Mouse (Mus musculus) kidney, embryonic 16.5 days (tissue): Measurements from ENCODE around the gene F10. TPM values are rescaled to one million over a fixed set of nuclear protein-coding genes. Genes with fewer than 3 reads are reported as not detected.

Source experiments
- ATAC-seq: fragments of 200-750 bp; cut with Nextera tagmentation; 2 replicates; pipeline ENCODE4 v1.8.0; 2017; ENCODE audit warnings: moderate TSS enrichment; ENCODE audit not compliant: low FRiP score, low TSS enrichment
- H3K27ac ChIP-seq: fragments of 300-500 bp; sonication (generic); 2 replicates; pipeline ENCODE4 v1.5.1; 2014; ENCODE audit warnings: low read length
- H3K27me3 ChIP-seq: fragments of 300-500 bp; sonication (generic); 2 replicates; pipeline ENCODE4 v1.6.1; 2014; ENCODE audit warnings: low read length, control low read depth, mixed read lengths; ENCODE audit not compliant: insufficient read depth
- H3K36me3 ChIP-seq: fragments of 300-500 bp; sonication (generic); 2 replicates; pipeline ENCODE4 v1.6.1; 2014; ENCODE audit warnings: low read length, control low read depth, mixed read lengths; ENCODE audit not compliant: insufficient read depth
- H3K4me1 ChIP-seq: fragments of 300-500 bp; sonication (generic); 2 replicates; pipeline ENCODE4 v1.6.1; 2014; ENCODE audit warnings: low read length, control low read depth, mixed read lengths; ENCODE audit not compliant: insufficient read depth
- H3K4me2 ChIP-seq: fragments of 300-500 bp; sonication (generic); replicated peaks from 2 replicates; pipeline ENCODE4 v1.6.1; 2014; ENCODE audit warnings: low read depth, low read length
- H3K4me3 ChIP-seq: fragments of 300-500 bp; sonication (generic); 2 replicates; pipeline ENCODE4 v1.5.1; 2014; ENCODE audit warnings: mild to moderate bottlenecking, low read length
- H3K9ac ChIP-seq: fragments of 300-500 bp; sonication (generic); replicated peaks from 2 replicates; pipeline ENCODE4 v1.6.1; 2014; ENCODE audit warnings: low read length
- H3K9me3 ChIP-seq: fragments of 300-500 bp; sonication (generic); 2 replicates; pipeline ENCODE4 v1.6.1; 2016; ENCODE audit warnings: low read length, control low read depth
- WGBS: fragments of 180-500 bp; shearing (Covaris S2); extraction: QIAGEN DNeasy Blood & Tissue Kit; methylation state at CpG from one replicate; pipeline ENCODE4 v1.1.7; 2014; 5-methylcytosine and 5-hydroxymethylcytosine counted together
- polyA plus RNA-seq: library from polyadenylated mRNA; unstranded; fragments of >200 nt; fragmentation: Nextera tagmentation; extraction: Ambion mirVana; gene quantifications from 2 replicates; pipeline ENCODE4 v1.2.1, GENCODE M21; 2015

The F10 gene
- polyA plus RNA-seq = 3.9 and 4.0 TPM in 2 replicates

- Histone ChIP-seq H3K36me3 (no peaks in the 10 kb centered on the region), H3K9me3 (no peaks in the 10 kb centered on the region), H3K27ac (no peak within 1 kb of the TSS), H3K9ac (no peak within 1 kb of the TSS), H3K27me3 (no peaks in the 10 kb centered on the region), H3K4me3 (no peak within 1 kb of the TSS), H3K4me2 (no peak within 1 kb of the TSS), H3K4me1 (peaks cover 6% of the 10 kb centered on the region; the same call in 1 of the 2 replicates)
- no peak for ATAC-seq
- 67% methylated on average over 7 of the region's 7 CpGs for WGBS
Observed at GRCm38 (mm10) chr8:13037015-13037414, at the start of gene F10. F10 (plus strand) TSS chr8:13037308.

- no peak for ATAC-seq
- 83% methylated on average over 8 of the region's 8 CpGs for WGBS
- no peak overlapping the region for H3K27ac ChIP-seq
- no peaks in the 10 kb centered on the region for H3K9me3 ChIP-seq
- H3K9ac ChIP-seq = no peak overlapping the region
- H3K27me3 ChIP-seq = no peaks in the 10 kb centered on the region
- no peaks in the 10 kb centered on the region; the same call in 1 of the 2 replicates for H3K36me3 ChIP-seq
- no peak overlapping the region for H3K4me2 ChIP-seq
- no peaks in the 10 kb centered on the region for H3K4me1 ChIP-seq
- H3K4me3 ChIP-seq = no peak overlapping the region
Observed at GRCm38 (mm10) chr8:12987571-12987970, 49.5 kb upstream of the F10 start.

GRCm38 (mm10) chr8:12988722-12989430 lies 48.2 kb upstream of the F10 start:
- ATAC-seq = no peak

GRCm38 (mm10) chr8:12991411-12991810 lies 45.7 kb upstream of the F10 start:
- no peak overlapping the region for H3K27ac ChIP-seq
- H3K9ac ChIP-seq = no peak overlapping the region
- H3K4me3 ChIP-seq = no peak overlapping the region
- no peak for ATAC-seq
- no peaks in the 10 kb centered on the region for H3K36me3 ChIP-seq
- H3K27me3 ChIP-seq = no peaks in the 10 kb centered on the region
- H3K4me2 ChIP-seq = no peak overlapping the region
- 60% methylated on average over 10 of the region's 10 CpGs for WGBS
- no peaks in the 10 kb centered on the region for H3K9me3 ChIP-seq
- H3K4me1 ChIP-seq = peaks cover 7% of the 10 kb centered on the region

More at GRCm38 (mm10) chr8:12988722-12989430, 48.2 kb upstream of the F10 start:
- Histone ChIP-seq H3K27ac (no peak overlapping the region), H3K36me3 (no peaks in the 10 kb centered on the region), H3K4me2 (no peak overlapping the region), H3K9ac (no peak overlapping the region), H3K4me3 (no peak overlapping the region), H3K4me1 (no peaks in the 10 kb centered on the region), H3K9me3 (no peaks in the 10 kb centered on the region), H3K27me3 (no peaks in the 10 kb centered on the region)
- WGBS = 73% methylated on average over 13 of the region's 13 CpGs

GRCm38 (mm10) chr8:12994468-12994867 lies 42.6 kb upstream of the F10 start:
- Histone ChIP-seq H3K27ac (no peak overlapping the region), H3K9ac (no peak overlapping the region), H3K27me3 (no peaks in the 10 kb centered on the region), H3K4me2 (no peak overlapping the region), H3K9me3 (no peaks in the 10 kb centered on the region), H3K4me3 (no peak overlapping the region), H3K4me1 (peaks cover 15% of the 10 kb centered on the region), H3K36me3 (peaks cover 7% of the 10 kb centered on the region; the same call in 1 of the 2 replicates)
- 63% methylated on average over 5 of the region's 5 CpGs for WGBS
- ATAC-seq = no peak

- Histone ChIP-seq H3K27me3 (no peaks in the 10 kb centered on the region), H3K9me3 (no peaks in the 10 kb centered on the region), H3K4me2 (no peak overlapping the region), H3K9ac (no peak overlapping the region), H3K4me3 (no peak overlapping the region), H3K36me3 (peaks cover 7% of the 10 kb centered on the region; the same call in 1 of the 2 replicates), H3K4me1 (peaks cover 15% of the 10 kb centered on the region), H3K27ac (no peak overlapping the region)
- 57% methylated on average over 5 of the region's 5 CpGs for WGBS
- no peak for ATAC-seq
Observed at GRCm38 (mm10) chr8:12995481-12995880, 41.6 kb upstream of the F10 start.

GRCm38 (mm10) chr8:12996831-12997275 lies 40.3 kb upstream of the F10 start:
- Histone ChIP-seq H3K27ac (peak overlapping the region; percentile 27; the same call in 1 of the 2 replicates), H3K4me2 (no peak overlapping the region), H3K27me3 (no peaks in the 10 kb centered on the region), H3K9me3 (no peaks in the 10 kb centered on the region), H3K9ac (no peak overlapping the region), H3K36me3 (peaks cover 19% of the 10 kb centered on the region), H3K4me3 (no peak overlapping the region), H3K4me1 (peaks cover 15% of the 10 kb centered on the region)
- ATAC-seq = peak; percentile 59; the same call in 1 of the 2 replicates
- 23% methylated on average over 8 of the region's 8 CpGs for WGBS

GRCm38 (mm10) chr8:12998331-12998730 lies 38.8 kb upstream of the F10 start:
- Histone ChIP-seq H3K4me3 (no peak overlapping the region), H3K36me3 (peaks cover 30% of the 10 kb centered on the region), H3K4me1 (peaks cover 15% of the 10 kb centered on the region), H3K9me3 (no peaks in the 10 kb centered on the region), H3K27ac (no peak overlapping the region), H3K4me2 (no peak overlapping the region), H3K27me3 (no peaks in the 10 kb centered on the region), H3K9ac (no peak overlapping the region)
- 66% methylated on average over 7 of the region's 8 CpGs for WGBS
- ATAC-seq = no peak

GRCm38 (mm10) chr8:12999793-13000192 lies 37.3 kb upstream of the F10 start:
- H3K27ac ChIP-seq = no peak overlapping the region
- WGBS = 53% methylated on average over 9 of the region's 9 CpGs
- no peaks in the 10 kb centered on the region for H3K9me3 ChIP-seq
- peaks cover 15% of the 10 kb centered on the region for H3K4me1 ChIP-seq
- H3K36me3 ChIP-seq = peaks cover 36% of the 10 kb centered on the region
- no peak for ATAC-seq
- no peak overlapping the region for H3K4me3 ChIP-seq
- H3K9ac ChIP-seq = no peak overlapping the region
- H3K4me2 ChIP-seq = no peak overlapping the region
- H3K27me3 ChIP-seq = no peaks in the 10 kb centered on the region

GRCm38 (mm10) chr8:13007458-13007857 lies 29.6 kb upstream of the F10 start:
- peaks cover 60% of the 10 kb centered on the region for H3K36me3 ChIP-seq
- no peaks in the 10 kb centered on the region for H3K27me3 ChIP-seq
- no peak overlapping the region for H3K4me2 ChIP-seq
- no peaks in the 10 kb centered on the region for H3K4me1 ChIP-seq
- H3K9me3 ChIP-seq = peaks cover 7% of the 10 kb centered on the region; the same call in 1 of the 2 replicates
- H3K27ac ChIP-seq = no peak overlapping the region
- no peak overlapping the region for H3K9ac ChIP-seq
- H3K4me3 ChIP-seq = no peak overlapping the region
- 44% methylated on average over 4 of the region's 4 CpGs for WGBS
- ATAC-seq = peak; percentile 68; the same call in 1 of the 2 replicates
